Mouse (Mus musculus): ENCODE measurements around the gene Trim80.
"Not testable (repeated sequence)": the region's sequence is repeated elsewhere in the genome, so short reads cannot be mapped to it uniquely, and the experiment has no call there.

The Trim80 gene

DNA sequence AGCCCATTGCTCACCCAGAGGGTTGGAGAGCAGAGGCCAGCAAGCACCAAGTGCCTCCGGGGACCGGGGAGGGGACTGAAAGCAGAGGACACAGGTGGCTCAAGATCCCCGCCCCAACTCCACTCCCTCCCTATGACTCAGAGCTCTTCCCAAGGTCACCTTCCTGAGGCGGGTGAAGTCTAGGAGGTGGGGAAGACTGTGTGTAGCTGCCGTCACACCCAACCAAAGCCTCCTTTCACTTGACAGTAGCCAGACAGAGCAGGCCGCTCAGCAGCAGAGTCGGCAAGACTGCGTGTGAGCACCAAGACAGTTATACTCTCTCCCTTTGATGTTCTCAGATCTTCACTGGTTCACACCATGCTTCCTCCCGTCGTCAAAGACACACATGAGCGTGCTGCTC is 23.1 kb downstream of the Trim80 start:
- DNase-seq = peak; percentile 67 to 79

DNA sequence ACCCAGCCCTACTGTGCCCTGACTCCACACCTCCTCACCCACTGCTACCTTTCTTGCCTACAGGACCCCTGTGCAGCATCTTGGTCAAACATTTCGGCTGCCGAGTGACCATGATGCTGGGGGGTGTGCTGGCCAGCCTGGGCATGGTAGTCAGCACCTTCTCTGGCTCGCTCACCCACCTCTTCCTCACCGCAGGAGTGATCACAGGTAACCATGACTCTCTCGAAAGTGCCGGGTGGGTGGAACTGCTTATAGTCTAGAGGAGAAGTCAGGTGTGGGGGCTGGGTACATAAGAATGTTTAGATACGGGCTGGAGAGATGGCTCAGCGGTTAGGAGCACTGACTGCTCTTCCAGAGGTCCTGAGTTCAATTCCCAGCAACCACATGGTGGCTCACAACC is 24.5 kb downstream of the Trim80 start:
- peak; percentile 61 to 65 for DNase-seq

DNA sequence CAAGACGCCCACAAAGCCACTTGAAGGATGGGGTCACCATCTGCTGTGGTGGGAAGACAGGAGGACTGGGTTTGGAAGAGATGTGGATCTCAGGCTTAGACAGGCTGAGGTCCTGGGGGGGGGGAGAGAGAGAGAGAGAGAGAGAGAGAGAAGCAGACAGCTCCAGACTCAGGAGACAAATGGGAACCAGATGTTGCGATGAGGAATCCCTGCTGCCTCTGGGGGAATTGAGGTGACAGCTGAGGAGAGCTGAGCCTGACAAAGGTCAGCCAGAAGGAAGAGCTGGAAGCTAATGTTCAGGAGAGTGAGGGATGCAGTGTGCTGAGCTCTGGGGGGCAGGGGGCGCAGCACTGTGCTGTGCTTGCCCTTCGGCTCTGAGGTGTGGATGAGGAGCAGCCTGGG is 26.9 kb downstream of the Trim80 start:
- no peak for DNase-seq

DNA sequence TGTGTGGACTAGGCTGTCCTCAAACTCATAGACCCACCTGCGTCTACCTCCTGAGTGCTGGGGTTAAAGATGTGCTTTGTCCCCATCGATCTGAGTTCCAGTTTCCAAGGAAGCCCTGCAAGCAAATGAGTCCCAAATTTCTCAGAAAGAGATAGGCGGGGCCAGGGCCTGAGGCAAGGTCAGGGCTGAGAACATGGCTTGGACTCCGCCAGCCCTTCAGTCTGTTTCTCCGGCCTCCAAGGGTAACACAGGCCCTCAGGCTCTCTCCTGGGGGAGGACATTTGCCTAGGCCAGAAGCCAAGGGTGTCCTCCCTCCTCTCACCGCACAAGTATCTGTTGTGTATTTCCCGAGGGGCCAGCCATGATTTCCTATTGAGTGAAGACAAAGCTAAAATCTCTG is 31.8 kb downstream of the Trim80 start:
- DNase-seq = no peak

DNA sequence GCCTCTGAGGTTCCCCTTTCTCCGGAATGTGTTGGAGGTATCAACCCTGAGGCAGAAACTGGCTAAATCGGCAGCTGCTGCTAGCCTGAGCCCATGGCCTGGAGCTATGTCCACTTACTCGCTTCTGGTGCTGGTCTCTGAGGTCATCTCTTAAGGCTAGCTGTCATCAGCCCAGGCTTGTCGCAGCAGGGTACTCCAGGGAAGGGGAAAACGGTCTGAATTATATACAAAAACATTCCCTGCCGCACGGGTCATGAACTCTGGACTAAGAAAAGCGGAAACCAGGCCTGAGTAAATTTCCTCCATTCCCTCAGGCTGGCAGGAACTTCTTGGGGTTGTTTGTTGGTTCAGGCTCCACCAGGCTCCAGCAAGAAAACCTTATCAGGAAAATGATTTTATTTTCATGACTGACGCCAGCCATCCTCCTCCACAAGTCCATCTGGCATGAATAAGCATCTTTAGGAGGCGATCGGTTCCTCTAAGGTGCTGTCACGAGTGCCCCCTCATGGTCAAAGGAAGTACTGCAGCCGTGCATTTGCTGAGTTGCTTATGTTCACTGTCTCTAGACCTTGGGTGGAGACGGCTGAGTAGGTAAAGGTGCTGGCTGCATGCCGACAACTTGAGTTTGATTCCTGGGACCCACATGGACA is 33.4 kb downstream of the Trim80 start:
- DNase-seq = peak; percentile 93 to 97

DNA sequence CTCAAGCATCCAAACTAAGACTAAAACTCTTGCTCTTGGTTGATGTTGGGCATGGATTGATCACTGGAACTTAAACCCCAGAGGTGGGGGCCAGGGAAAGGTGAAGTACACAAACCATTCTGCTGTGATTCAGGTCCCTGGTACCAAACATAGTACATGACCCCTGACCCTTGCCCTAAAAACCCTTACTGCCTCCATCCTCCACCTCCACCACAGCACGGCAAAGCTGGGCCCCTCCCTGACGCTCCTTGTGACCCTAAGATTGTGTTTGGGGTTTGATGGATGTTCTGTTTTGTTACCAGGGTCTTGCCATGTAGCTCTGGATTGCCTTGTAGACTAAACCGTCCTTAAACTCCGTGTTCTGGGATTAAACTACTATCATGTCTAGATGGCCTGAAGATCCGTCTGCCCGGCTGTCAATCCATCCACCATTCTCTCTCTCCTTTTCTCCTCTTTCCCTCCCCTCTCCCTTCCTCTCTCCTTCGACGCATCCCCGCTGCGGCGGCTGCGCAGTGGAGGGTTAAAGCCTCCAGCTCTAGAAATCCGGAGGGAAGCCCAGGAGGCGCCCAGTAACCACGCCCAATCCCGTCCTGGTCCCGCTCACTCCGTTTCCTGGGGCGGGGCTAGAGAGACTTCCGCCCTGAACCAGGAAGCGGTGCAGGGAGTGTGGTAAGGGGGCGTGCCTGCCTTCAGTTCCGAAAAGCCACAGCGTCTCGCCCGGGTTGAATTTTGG is 34.8 kb downstream of the Trim80 start, which contains the start of gene Armc7:
TSS of gene Armc7 (plus strand) at position 643 of the 733 bp plus-strand sequence.
- DNase-seq = peak; percentile 95

DNA sequence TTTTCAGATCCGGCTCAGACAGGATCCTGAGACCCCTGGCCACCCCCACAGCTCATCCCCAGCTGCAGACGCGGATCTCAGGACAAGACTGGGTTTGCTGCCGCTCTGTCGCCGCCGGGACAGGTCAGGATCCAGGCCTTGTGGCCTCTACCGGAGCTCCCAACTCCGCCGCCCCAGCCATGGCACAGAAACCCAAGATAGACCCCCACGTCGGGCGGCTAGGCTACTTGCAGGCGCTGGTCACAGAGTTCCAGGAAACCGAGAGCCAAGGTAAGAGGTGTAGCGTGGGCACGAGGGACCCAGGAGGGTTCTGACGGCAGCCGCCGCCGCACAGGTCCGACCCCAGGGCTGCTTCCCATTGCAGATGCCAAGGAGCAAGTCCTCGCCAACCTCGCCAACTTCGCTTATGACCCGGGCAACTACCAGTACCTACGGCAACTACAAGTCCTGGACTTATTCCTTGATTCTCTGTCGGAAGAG is 35.5 kb downstream of the Trim80 start:
- DNase-seq = no peak

DNA sequence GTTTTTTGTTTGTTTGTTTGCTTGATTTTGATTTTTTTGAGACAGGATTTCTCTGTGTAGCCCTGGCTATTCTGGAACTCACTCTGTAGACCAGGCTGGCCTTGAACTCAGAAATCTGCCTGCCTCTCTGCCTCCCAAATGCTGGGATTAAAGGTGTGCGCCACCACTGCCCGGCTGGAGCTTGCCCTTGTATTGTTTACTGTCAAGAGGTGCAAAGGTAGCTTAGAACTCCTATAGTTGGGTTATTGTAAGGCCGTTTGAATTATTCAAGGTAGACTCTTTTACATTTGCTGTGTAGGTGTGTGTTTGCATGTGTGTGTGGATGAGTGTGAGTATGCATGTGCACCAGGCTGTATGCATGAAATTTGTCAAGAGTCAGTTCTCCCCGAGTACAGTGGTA is 36.3 kb downstream of the Trim80 start:
- peak in 1 of 2 experiments; percentile 9 for DNase-seq

DNA sequence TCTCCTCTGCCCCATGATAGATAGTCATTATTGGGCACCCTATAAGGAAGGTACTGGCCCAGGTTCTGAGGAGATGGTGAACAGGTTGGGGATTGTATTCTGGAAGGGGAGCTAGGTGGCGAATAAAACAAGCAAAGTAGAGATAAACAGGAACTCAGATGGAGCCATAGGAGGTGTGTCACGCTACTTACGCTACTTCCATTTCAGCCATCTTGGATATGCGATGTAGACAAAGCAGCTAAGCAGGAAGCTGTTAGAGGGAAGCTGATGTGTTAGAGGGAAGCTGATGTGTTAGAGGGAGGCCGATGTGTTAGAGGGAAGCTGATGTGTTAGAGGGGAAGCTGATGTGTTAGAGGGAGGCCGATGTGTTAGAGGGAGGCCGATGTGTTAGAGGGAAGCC is 37.0 kb downstream of the Trim80 start:
- not testable (repeated sequence) for DNase-seq

DNA sequence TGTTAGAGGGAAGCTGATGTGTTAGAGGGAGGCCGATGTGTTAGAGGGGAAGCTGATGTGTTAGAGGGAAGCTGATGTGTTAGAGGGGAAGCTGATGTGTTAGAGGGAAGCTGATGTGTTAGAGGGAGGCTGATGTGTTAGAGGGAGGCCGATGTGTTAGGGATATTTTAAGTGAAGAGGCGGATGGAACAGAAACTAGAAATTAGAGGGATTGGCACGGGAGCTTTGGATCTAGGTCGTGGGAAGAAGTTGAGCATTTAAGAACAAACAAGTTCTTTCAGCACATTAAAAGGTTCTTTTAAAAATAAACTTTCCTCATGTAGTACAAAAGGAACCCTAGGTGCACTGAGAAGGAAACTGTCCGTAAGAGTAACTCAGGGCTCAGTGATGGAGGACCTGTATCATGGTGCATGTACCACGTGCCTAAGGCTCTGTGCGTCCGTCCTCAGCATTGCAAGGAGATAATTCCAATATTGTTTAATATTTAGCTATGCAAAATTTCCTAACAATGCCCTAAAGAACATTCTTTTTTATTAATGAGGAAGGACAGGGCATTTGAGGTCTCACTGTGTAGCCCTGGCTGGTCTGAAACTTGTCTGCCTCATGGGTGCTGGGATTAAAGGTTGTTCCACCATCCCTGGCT is 38.1 kb downstream of the Trim80 start:
- DNase-seq = no peak

DNA sequence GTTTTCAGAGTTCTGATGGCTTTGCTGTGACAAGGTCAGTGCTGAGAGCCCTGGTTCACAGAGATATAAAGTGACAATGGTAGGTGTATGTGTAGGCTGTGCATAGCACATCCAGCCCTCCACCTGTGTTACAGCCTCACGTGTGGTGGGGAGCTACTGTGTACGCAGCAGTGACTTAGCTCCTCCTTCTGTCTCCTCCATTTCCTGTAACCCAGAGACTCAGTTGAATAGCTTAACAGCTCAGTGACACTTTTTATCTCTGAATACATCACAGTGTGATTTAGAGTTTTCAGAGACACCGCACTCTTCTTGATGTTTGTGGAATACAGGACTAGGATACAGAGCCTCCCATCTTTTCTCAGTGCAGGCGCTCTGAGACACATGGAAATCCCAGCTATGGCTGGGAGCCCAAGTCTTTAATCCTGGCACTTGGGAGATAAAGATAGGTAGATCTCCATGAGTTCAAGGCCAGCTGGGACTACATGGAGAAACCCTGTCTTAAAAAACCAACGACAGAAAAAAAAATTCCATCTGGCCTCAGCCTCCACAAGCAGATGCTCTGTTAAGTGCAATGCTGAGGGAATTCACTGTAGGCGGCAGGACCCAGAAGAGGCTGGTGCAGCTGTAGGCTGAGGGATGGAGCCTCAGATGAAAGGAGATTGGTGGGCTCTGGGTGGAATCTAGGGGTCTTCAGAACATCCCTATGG is 41.4 kb downstream of the Trim80 start:
- peak; percentile 48 to 72 for DNase-seq

DNA sequence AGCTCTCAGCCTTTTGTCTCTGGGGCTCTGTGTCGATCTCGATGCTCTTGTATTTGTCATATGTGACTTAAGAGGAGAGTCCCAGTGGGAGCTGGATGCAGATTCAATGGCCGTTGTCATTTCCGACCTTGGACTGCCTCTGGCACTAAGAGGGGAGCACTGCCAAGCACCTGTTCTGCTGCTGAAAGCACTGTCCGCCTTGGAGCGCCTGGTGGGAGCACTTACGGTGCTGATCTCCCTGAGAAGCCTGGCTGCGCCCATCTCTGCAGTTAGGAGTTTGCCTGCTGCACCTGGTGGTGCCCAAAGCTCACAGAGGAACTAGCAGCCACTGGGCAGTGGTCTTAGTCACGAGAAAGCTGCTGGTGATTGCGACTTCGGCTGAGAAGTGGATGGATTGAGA is 42.9 kb downstream of the Trim80 start:
- no peak for DNase-seq

DNA sequence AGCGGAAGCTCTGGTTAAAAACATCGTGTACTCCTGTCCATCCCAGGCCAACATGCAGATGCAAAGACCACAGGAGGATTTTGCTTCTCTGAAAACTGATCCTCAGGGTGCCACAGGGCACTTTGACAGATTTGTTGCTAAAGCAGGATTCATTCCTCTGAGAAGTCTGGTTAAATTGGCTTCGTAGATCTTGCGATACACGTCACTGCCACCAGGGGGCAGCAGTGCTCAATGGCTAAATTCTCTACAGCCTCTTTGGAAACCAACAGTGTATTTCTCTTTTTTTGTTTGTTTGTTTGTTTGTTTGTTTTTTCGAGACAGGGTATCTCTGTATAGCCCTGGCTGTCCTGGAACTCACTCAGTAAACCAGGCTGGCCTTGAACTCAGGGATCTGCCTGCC is 43.4 kb downstream of the Trim80 start:
- DNase-seq = peak; percentile 74 to 82

DNA sequence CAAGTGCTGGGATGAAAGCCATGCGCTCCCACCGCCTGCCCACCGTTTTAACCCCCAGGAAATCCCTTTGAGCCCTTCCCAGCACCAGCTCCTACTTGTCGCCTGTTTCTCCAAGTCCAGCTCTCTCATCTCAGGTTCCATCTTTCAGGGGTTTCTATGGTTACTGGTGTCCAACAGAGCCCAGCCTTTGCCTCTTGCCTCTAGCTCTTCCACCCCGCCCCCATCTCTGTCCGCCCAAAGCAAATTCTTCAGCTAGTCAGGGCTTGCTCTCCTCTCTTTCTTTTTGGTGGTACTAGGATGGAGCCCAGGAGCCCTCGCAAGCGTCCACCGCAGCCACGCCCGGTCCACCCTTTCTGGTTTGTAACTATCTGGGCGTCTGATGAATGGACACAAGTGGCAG is 44.8 kb downstream of the Trim80 start:
- DNase-seq = no peak

DNA sequence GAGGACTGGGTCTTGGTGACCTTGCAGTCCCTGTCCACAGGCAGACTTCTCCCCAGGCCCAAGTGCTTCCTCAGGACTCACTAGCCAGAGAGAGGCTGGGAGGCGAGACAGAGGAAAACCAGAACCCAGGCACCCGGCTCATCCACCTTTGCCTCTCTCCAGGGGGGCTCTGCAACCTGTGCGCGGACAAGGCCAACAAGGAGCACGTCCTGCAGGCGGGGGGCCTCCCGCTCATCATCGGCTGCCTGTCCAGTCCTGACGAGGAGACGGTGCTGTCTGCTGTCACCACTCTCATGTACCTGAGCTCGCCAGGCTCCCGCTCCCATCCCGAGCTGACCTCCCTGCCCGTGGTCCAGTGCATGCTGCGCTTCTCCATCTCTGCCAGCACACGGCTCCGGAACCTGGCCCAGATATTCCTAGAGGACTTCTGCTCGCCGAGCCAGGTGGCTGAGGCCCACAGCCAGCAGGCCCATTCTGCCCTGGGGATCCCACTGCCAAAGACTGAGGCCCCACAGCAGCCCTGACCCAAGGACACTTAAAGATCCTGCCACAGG is 48.3 kb downstream of the Trim80 start:
- DNase-seq = no peak

DNA sequence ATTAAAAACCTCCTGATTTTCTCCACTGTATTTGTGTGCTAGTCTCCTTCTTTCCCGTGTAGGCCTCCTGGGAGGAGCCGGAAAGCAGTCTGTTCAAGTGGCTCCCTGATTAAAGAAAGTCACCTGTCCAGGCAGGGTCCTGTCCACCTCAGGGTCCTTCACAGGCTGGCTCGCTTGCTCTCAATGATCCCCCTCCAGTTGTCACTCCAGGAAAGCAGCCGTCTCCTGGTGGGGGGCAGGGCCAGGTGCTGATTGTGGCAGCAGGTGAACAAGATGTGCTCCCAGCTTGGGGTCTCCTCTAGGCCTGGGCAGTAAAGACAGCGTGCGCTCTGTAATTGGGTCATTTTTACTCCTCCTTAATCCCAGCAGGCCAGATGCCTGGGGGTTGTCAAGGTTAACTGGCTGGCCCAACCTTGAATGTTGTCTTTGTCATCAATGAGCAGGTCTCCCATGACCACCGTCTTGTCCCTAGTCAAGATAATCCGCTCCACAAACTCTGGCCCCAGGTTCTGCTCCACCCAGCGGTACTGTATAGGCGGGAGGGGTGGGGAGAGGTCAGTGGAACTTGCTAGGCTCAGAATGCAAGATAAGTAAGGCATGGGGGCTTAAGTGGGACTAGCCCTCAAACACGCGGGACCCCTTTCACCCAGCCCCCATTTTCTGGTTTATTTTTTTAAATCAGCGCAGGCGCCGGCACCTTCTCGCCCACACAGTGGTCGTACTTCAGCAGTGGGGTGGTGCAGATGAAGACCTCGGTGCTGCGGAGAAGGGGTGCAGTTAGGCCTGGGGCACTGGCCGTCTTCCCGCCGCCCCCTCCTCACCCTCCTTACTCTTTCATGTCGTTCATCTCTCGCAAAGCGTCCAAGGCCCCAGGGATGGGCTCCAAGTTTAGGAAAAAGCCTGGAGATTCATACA is 50.4 kb downstream of the Trim80 start:
- peak in 1 of 2 experiments; percentile 29 for DNase-seq

DNA sequence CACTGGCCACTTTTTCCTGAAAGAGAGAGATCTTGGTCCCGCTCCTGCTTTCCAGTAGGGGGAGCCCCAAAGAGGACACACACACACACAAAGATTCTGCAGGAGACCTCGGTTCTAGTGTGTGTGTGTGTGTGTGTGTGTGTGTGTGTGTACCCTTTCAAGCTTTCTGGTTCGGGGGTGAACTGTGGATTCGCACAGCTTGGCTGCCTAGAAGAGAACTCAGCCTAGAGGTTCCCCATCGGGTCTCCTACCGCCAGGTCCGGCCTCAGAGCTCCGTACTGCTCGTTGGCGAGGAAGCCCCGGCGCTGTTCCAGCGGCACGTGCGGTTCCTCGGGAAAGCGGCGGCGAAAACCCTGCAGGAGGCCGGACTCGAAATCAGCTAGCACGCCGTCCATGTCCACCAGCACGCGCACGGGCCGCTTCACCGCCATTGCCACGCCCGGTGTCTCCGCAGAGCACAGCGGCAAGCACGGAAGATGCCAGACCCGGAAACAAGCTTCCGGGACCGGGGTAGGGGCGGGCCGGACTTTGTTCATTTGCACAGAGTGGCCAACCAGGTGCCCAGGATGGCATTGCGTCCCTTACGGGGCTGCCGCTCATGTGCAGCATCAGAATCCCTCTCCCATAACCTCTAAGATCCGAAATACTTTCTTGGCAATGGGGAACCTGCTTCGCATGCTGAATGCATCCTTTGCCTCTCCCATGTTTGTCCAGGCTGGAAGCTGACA is 51.2 kb downstream of the Trim80 start, which contains the start of gene Nt5c:
TSS of gene Nt5c (minus strand) at position 507 of the 728 bp plus-strand sequence.
- peak; percentile 82 to 88 for DNase-seq

DNA sequence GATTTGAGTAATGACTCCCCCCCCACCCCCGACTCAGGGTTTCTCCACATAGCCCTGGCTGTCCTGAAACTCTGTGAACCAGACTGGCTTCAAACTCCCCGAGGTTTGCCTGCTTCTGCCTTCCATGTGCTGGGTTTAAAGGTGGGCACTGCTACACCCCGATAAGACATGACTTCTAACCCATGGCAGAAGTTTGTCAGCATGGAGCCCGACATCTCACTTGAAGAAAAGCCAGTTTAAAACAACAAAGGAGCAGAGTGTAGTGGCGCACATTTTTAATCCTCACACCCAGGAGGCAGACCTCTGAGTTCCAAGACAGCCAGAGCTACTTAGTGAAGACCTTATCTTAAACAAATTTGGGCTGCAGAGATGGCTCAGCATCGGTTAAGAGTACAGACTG is 52.0 kb downstream of the Trim80 start:
- no peak for DNase-seq

DNA sequence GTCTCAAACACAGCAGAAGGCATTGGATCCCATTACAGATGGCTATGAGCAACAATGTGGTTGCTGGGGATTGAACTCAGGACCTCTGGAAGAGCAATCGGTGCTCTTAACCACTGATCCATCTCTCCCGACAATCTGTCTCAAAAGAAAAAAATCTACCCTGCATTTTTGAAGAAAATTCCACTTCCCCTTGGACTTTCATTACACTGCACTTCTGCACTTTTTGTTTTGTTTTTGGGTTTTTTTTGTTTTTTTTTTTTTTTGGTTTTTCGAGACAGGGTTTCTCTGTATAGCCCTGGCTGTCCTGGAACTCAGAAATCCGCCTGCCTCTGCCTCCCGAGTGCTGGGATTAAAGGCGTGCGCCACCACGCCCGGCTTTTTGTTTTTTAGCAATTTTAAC is 56.2 kb downstream of the Trim80 start:
- not testable (repeated sequence) for DNase-seq

All from thymus, postnatal 36 days (tissue).